Mouse (Mus musculus) erythroblast, embryonic 14.5 days (primary cell): ENCODE data around the gene Fam32a.

ENCODE experiments used
- GATA1 ChIP-seq: IDR thresholded peaks from 2 replicates; pipeline ENCODE4 v1.6.1; 2012; ENCODE audit warnings: low read length, inconsistent platforms, mixed read lengths
- TAL1 ChIP-seq: IDR thresholded peaks from 3 replicates; pipeline ENCODE4 v1.6.1; 2012; ENCODE audit warnings: low read length, inconsistent platforms, mixed read lengths

DNA sequence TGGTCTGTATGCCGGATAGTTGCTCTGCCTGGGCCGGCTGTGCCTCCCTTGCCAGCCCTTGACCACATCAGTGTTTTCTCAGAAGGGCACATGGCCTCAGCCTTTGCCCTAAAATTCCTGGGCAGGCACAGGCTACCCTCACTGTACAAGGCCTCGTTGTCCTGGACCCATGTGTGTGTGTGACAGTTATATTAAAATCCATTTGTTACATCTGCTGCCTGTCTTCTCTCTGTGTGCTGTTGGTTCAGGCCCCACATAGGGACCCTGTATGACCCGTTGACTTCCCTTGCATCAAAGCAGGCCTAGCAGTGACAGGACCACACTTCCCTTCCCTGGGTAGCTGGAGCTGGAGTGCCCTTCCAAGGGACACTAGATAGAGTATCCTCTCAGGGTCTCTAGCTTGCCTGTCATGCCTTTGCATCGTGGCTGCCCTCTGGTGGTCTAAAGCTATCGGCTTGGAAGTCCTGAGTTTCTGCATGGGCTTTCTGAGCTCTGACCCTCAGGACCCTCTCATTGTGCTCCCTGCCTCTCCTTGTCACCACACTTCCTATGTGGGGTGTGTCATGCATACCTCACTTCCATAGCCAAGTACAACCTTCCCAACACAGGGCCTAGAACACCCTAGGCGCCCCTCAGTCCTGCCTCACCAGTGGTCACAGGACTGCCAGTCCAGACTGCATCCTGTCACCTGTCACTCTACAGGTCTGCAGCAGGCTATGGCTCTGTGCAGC is 37.8 kb downstream of the Fam32a start:
- TF ChIP-seq TAL1 (no peak), GATA1 (no peak)
